Mouse (Mus musculus) thymus, postnatal 10 days (tissue): Measurements from ENCODE around the gene Wipi2.

Experiments used
- DNase-seq, 2 experiments: peaks; one replicate each; pipeline ENCODE4 v3.0.0; 2021; ENCODE audit warnings: low spot score in 2 of 2

Wipi2 gene

DNA sequence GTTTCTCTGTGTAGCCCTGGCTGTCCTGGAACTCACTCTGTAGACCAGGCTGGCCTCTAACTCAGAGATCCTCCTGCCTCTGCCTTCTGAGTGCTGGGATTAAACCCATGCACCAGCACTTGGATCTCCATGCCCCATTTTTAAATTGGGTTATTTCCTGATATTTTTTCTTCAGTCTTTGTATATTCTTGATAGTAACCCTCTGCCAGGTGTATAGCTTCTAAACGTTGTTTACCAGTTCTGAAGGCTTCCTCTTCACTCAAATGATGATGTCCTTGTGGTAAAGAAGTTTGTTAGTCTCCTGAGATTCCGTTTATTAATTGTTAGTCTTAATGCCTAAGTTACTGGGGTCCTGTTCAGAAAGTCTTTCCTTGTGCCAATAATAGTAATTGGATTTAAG, at the start of gene Wipi2:
Gene Wipi2 (plus strand): TSS at position 301 of the 400 bp plus-strand sequence.
- DNase-seq, result no peak

- no peak for DNase-seq
Observed at GRCm38 (mm10) chr5:142578192-142578591, 49.3 kb upstream of the Wipi2 start.

DNA sequence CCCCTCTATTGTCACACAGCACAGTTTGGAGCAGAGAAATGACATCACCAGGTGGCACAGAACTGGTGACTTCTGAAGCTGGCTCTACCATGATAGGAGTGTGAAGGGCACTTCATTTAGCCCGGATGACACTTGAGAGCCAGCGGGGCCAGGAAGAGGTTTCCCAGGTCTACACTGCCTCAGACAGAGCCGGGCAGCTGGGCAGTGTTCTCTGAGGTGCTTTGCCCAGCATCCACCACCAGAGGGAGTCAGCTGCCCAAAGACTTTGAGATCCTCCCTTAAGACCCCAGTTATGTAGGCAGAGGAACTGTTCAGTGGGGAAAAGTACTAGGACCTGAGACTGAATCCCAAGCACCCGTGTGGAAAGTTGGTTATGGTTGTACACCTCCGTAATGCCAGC, 46.0 kb upstream of the Wipi2 start:
- DNase-seq, result peak in 1 of 2 experiments; percentile 39

GRCm38 (mm10) chr5:142583616-142584126, 43.8 kb upstream of the Wipi2 start:
- DNase-seq, result no peak

- DNase-seq, result no peak
Observed at GRCm38 (mm10) chr5:142590953-142591616, 36.4 kb upstream of the Wipi2 start.

- no peak for DNase-seq
Observed at GRCm38 (mm10) chr5:142595698-142596097, 31.8 kb upstream of the Wipi2 start.

DNA sequence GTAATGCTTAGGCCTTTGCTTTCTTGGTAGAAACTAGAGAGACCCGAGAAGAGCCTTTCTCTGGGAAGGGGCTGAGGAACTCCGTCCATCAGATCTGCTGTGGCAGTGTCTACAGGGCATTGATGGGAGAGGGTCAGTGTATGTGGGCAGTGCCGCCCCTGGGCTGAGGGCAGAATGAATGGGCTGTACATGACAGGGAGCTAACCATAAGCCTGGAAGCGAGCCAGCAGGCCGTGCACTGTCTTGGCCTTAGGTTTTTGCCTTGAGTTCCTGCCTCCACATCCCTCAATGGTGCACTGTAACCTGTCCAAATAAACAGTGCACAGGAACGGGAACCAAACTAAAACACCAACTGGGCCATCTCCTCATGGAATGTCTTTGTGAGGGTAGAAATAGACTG, 30.8 kb upstream of the Wipi2 start:
- DNase-seq, result no peak

- no peak for DNase-seq
Observed at GRCm38 (mm10) chr5:142597648-142598390, 29.7 kb upstream of the Wipi2 start.

- DNase-seq, result no peak
Observed at GRCm38 (mm10) chr5:142604379-142604778, 23.1 kb upstream of the Wipi2 start.

GRCm38 (mm10) chr5:142605288-142605687, 22.2 kb upstream of the Wipi2 start:
- no peak for DNase-seq

- no peak for DNase-seq
Observed at GRCm38 (mm10) chr5:142608259-142608988, 19.1 kb upstream of the Wipi2 start, which contains the start of gene Mmd2. TSS of gene Mmd2 (minus strand) at chr5:142608800.

GRCm38 (mm10) chr5:142608989-142609325, 18.5 kb upstream of the Wipi2 start:
- DNase-seq, result no peak

- DNase-seq, result no peak
Observed at GRCm38 (mm10) chr5:142610362-142610761, 17.1 kb upstream of the Wipi2 start.

GRCm38 (mm10) chr5:142614513-142614912, 13.0 kb upstream of the Wipi2 start:
- DNase-seq, result no peak

DNA sequence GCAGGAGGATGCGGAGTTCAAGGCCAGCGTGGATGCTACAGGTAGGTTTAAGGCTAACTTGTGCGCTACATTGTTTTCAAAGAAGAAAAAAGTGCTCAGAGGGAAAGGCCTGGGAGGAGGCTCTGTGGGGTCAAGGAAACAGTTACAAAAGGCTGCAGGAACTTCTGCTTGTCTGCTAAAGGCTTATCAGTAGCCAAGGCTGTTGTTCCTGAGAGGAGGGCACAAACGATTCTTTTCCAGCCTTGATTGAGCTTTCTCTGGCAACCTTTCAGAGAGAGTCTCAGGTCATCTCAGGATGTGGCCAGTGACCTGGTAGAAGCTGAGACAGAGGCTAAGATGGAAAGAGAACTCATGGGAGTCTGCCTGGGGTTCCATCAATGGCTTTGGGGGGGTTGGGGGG, 11.9 kb upstream of the Wipi2 start:
- DNase-seq, result no peak

GRCm38 (mm10) chr5:142616326-142616725, 11.2 kb upstream of the Wipi2 start:
- no peak for DNase-seq

DNA sequence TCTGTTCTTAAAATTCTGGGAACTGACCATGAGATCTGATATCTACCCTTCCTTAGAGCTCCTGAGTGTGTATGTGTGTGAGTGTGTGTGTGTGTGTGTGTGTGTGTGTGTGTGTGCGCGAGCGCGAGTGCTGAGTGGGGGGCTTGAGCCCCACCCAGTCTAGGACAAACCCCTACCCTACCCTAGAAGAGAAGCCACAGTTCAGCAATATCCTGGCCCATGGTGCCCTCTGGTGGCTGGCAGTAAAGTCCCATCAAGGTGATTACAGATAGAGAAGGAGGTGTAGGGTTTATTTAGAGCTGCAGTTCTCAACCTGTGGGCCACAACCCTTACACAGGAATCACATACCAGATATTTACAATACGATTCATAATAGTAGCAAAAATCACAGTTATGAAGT, 7.6 kb upstream of the Wipi2 start:
- peak in 1 of 2 experiments; percentile 32 for DNase-seq

DNA sequence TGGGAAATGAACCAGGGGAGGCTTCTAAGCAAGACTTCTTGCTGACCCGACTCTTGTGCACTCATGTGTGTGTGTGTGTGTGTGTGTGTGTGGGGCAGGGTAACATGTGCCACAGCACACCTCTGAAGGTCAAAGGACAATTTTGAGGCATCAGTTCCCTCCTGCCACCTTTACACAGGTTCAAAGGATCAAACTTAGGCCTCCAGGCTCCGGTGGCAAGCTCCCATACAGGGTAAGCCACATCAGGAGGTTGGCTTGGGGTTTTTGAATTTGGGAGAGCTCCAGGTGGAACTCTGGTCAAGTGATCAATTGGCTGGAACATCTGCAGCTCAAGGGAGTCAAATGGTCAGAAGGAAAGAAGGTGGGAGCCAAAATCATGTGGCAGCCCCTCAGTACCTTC, 6.1 kb upstream of the Wipi2 start:
- DNase-seq, result no peak

DNA sequence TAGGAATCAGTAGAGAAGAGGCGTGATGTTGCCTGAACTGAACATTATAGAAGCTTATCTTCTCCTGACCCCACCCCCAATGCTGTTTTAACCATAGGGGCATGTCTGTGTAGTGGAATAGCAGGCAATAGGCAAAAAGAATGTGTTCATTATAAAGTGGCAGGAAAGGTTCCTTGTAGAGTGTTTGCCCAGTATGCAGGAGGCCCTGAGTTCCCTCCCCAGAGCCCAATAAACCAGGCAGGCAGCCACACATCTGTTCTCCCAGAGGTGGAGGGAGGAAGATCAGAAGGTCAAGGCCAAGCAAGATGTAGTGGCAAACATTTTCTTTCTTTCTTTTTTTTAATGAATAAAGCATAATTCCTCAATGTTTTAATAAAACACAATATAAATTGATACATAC, 5.4 kb upstream of the Wipi2 start:
- DNase-seq, result no peak

DNA sequence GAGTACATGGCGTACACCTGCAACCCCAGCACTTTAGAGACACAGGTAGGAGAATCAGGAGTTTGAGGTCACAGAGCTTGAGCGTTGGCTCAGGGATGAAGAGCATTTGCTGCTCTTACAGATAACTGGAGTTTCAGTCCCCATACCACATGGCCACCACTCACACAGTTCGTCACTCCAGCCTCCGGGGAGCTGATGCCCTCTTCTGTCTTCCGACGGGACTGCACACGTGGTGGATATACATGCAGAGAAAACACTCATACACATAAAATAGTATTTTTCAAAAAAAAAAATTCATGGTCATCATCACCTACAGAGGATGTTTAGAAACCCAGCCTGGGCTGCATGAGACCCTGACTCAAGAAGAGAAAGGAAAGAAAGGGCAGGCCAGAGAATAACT, 4.4 kb upstream of the Wipi2 start:
- DNase-seq, result no peak

DNA sequence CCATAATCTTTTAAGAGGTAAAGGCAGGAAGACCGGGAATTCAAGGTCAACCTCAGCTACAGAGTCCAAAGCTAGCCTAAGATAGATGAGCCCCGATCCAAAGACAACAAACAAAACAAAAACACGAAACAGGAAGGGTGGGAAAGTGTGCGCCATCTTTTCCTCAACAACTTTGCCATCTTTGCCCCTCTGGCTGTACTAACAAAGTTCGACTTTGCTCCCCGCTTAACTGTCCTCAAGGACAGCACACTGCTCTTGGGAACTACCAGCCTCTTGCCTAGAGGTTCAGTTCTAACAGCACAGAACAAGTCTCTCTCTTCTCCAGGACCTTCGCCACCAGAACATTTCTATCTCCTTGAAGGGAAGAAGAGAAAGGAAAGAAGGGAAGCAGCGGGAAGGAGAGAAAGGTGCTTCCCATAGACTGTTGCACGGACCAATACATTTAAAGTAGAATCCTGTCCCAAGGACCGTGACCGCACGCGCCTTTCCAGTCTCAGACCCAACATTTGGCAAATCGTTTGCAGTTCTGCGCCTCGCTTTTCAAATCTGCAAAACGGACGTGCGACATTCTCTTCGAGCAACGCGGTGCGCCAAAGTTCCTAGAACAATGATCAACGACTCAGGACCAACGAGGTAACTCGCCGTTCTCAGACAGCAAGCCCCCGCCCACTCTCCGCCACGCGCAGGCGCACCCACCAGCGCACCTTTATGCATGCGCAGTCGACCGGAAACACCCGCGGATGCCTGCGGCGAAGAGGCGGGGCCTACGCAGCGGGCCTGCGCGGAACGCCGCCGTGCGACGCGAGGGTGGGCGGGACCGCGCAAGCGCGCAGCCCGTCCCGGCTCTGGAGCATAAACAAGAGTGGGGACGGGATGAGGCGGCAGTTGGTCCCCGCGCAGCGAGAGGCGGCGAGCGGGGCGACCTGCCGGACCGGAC, 1.5 kb downstream of the Wipi2 start:
- peak; percentile 98 for DNase-seq

DNA sequence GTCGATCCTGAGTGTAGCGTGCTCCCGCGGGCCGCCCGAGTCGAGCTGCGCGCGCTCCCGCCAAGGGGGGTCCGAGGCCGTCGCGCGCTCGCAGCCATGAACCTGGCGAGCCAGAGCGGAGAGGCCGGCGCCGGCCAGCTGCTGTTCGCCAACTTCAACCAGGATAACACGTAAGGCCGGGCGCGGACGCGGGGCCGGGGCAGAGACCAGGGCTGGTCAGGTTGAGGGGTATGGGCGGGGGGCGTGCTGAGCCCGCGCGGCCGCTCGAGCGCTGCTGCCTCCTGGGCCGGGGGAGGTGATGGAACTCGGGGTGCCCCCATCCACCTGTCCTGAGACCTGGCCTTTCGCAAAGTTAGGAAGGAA, 2.1 kb downstream of the Wipi2 start:
- DNase-seq, result no peak
